Mouse (Mus musculus) telencephalon, adult 2 months (tissue): Measurements from ENCODE around the gene Clpsl2.

Source experiments
- DNase-seq: peaks from one replicate; pipeline ENCODE4 v3.0.0-alpha.2; 2011; ENCODE audit warnings: low read depth, low spot score

Clpsl2 gene

GRCm38 (mm10) chr17:28549111-28549510 is at the start of gene Clpsl2:
TSS of gene Clpsl2 (plus strand) at chr17:28549411.
- no peak for DNase-seq

- no peak for DNase-seq
These were observed 48.7 kb upstream of the Clpsl2 start for GRCm38 (mm10) chr17:28500465-28500864.

- DNase-seq = no peak
These were observed 46.9 kb upstream of the Clpsl2 start for GRCm38 (mm10) chr17:28502196-28502821.

- DNase-seq = no peak
These were observed 45.0 kb upstream of the Clpsl2 start for GRCm38 (mm10) chr17:28504182-28504581.

GRCm38 (mm10) chr17:28505591-28505990 is 43.6 kb upstream of the Clpsl2 start:
- DNase-seq = no peak

- no peak for DNase-seq
These were observed 42.3 kb upstream of the Clpsl2 start for GRCm38 (mm10) chr17:28506895-28507294.

- DNase-seq = no peak
These were observed 41.7 kb upstream of the Clpsl2 start for GRCm38 (mm10) chr17:28507496-28507895.

- no peak for DNase-seq
These were observed 38.5 kb upstream of the Clpsl2 start for GRCm38 (mm10) chr17:28510445-28511342.

GRCm38 (mm10) chr17:28511616-28512541 is 37.3 kb upstream of the Clpsl2 start:
- no peak for DNase-seq

GRCm38 (mm10) chr17:28512696-28513095 is 36.5 kb upstream of the Clpsl2 start:
- DNase-seq = no peak

- DNase-seq = no peak
These were observed 35.9 kb upstream of the Clpsl2 start for GRCm38 (mm10) chr17:28513337-28513736.

- no peak for DNase-seq
These were observed 35.4 kb upstream of the Clpsl2 start for GRCm38 (mm10) chr17:28513844-28514243.

GRCm38 (mm10) chr17:28514555-28514954 is 34.7 kb upstream of the Clpsl2 start:
- DNase-seq = no peak

GRCm38 (mm10) chr17:28515431-28516341 is 33.5 kb upstream of the Clpsl2 start:
- DNase-seq = no peak

GRCm38 (mm10) chr17:28516881-28517280 is 32.3 kb upstream of the Clpsl2 start:
- DNase-seq = no peak

GRCm38 (mm10) chr17:28517441-28517955 is 31.7 kb upstream of the Clpsl2 start, which contains the start of gene Fkbp5:
TSS of gene Fkbp5 (minus strand) at chr17:28517527.
- no peak for DNase-seq

GRCm38 (mm10) chr17:28517956-28518614 is 31.1 kb upstream of the Clpsl2 start:
- peak; percentile 60 for DNase-seq

GRCm38 (mm10) chr17:28518615-28519071 is 30.6 kb upstream of the Clpsl2 start:
- DNase-seq = no peak

GRCm38 (mm10) chr17:28519827-28520226 is 29.4 kb upstream of the Clpsl2 start:
- DNase-seq = no peak

- DNase-seq = no peak
These were observed 28.6 kb upstream of the Clpsl2 start for GRCm38 (mm10) chr17:28520561-28520960.
